Mouse (Mus musculus): ENCODE measurements around the gene Brat1.
A peak's percentile ranks its signal among the peaks of the same experiment; 100 is the strongest.

The Brat1 gene

GRCm38 (mm10) chr5:140749062-140749875, 44.5 kb downstream of the Brat1 start:
- DNase-seq: peak; percentile 97

DNA sequence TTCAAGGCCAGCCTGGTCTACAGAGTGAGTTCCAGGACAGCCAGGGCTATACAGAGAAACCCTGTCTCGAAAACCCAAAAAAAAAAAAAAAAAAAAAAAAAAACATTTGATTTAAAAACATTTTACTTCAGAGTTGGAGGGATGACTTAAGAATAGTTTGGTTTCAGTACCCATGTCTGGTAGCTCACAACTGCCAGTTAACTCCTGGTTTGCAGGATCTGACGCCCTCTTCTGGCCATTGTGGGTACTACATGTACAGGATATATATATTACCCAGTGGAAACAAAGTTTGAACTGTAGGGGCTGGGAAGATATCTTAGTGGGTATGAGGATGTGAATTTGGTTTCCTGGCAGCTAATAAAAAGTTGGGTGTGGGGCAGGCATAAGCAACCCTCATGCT, 46.1 kb downstream of the Brat1 start:
- DNase-seq: peak; percentile 87

DNA sequence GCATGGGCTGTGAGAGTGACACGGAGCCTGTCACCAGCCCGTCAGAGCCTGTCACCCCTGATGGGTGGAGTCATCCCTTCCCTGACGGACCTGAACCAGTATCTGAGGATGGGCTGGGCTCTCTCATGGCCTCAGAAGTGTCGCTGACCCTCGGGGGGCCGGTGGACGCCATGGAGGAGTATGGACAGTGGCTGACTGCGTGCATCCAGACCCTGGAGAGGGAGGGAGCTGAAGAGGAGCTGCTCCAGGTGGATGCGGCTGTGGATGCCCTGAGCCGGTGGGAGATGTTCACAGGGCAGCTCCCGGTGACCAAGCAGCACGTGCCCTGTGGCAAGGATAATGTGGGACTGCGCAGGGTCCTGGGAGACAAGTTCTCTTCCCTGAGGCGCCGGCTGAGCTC, 47.2 kb downstream of the Brat1 start:
- DNase-seq: peak; percentile 90

- DNase-seq: peak; percentile 90
These were observed 47.8 kb downstream of the Brat1 start for GRCm38 (mm10) chr5:140752639-140753038.

- DNase-seq: peak; percentile 93
These were observed 48.4 kb downstream of the Brat1 start for GRCm38 (mm10) chr5:140753223-140753622.

DNA sequence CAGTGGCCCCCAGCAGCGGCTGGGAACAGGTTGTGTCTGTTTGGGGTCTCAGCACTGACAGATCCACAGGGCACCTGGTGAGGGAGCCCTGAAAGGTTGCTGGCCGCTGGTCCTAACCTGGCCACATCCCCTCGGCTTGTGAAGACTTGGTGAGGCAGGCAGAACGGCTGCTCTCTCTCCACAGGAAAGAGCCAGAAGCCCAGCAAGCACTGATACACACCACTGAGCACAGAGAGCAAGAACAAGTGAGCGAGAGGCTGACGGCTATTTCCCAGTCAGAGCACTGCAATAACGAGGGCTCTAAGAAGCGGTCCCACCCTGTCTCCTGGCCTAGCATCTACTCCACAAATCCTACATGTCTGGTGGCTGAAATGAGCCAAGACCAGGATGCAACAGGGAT, 54.1 kb downstream of the Brat1 start:
- peak; percentile 88 for DNase-seq

DNA sequence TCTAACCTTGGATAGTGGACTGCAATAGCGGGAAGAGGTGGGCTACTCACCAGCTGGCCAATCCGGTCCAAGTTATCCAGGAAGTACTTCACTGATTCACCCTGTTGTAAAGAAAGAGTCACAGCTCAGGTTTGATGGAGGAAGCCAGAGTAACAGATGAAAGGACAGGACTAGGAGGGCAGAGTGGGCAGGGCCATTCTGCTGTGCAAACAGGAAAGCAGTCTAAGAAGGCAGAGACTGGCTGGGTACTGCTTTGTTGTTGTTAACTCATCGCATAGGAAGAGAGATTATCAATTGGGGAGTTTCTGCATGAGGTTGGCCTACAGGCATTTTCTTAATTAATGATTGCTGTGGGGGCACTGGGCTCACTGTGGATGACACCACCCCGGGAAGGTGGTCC, 57.7 kb downstream of the Brat1 start:
- DNase-seq: no peak

DNA sequence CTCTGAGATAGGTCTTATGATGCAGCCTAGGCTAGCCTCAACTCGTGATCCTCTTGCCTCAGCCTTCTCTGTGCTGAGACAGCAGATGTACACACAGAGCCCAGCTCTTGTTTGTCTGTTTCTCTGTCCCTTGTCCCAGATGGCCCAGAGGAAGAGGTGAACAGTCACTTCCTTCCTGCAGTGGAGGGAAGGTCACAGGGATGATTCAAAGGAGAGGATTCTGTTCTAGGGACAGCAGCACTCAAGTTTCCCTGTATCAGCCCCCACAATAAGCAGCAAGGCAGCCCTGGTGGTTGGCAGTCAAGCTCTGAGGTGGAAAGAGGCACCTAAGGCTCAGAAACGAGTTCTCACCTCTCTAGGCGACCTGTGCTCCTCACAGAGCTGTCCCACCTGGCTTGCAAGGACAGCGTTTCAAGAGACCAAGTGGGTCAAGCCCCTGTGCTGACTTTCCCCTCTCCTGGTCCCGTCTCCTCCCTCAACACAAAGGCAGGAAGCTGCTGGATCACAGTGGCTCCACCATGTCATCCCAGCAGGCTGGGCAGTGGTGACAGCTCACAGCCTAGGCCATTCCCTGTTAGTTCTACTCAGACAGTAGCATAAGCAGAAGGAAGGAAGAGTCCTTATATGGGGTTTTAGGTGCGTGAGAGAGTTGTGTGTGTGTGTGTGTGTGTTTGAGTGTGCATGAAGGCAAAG, 60.3 kb downstream of the Brat1 start:
- peak; percentile 98 for DNase-seq

DNA sequence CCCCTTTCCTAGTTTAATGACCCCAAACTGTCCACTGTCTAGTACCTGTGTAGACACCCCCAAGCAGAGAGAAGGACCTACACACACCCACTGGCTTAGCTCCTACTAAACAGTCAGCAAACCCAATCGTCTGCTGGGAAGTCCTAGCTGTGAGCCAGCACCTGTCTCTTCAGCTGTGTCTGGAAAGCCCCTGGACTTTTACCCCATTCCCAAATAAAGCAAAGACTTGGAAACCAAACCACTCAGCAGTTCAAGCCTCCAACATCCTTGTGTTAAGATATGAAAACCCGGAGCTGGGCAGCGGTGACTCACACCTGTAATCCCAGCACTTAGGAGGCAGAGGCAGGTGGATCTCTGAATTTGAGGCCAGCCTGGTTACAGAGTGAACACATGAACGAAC, 61.8 kb downstream of the Brat1 start:
- DNase-seq: no peak

GRCm38 (mm10) chr5:140767704-140768141, 62.9 kb downstream of the Brat1 start:
- peak; percentile 99 for DNase-seq

DNA sequence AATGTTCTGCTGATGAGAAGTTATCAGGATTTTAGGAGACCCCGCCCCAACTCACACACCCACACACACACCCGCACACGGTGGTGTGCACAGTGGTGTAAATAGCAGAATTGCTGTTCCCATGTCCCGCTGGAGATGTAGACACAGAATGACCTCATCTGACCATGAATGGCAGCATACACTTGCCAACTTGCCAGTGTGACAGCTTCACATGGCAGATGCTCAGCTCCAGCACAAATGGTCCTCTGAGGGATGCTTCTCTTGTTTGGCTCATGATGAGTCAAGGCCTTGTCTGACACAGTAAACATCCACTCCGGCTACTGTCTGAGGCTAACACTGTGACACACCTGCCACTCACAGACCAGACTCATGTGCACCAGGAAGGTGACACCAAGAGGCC, 63.5 kb downstream of the Brat1 start:
- peak; percentile 95 for DNase-seq
